Mouse (Mus musculus) cerebellum, adult 2 months (tissue): ENCODE results near the gene H2afj. TPM values are rescaled to one million over a fixed set of nuclear protein-coding genes. Genes with fewer than 3 reads are reported as not detected.

Source experiments
- DNase-seq, 2 experiments: peaks; one replicate each; pipeline ENCODE4 v3.0.0; 2021
- H3K27ac ChIP-seq: fragments of 200-500 bp; 2 replicates; pipeline ENCODE4 v1.5.1; 2012; ENCODE audit warnings: low read length, control low read depth, inconsistent platforms; ENCODE audit not compliant: insufficient read depth
- H3K27me3 ChIP-seq: fragments of 200-500 bp; 2 replicates; pipeline ENCODE4 v1.6.1; 2012; ENCODE audit warnings: inconsistent platforms, mild to moderate bottlenecking, low read length, moderate library complexity; ENCODE audit not compliant: control insufficient read depth, insufficient read depth
- H3K4me1 ChIP-seq: fragments of 200-500 bp; 2 replicates; pipeline ENCODE4 v1.6.1; 2011; ENCODE audit warnings: low read length; ENCODE audit not compliant: control insufficient read depth, insufficient read depth
- H3K4me3 ChIP-seq: fragments of 200-500 bp; replicated peaks from 2 replicates; pipeline ENCODE3; 2011; ENCODE audit warnings: mild to moderate bottlenecking, low read depth, low read length, control low read depth; ENCODE audit not compliant: insufficient read depth
- CTCF ChIP-seq: fragments of 200-500 bp; IDR thresholded peaks from 2 replicates; pipeline ENCODE4 v1.5.1; 2011; ENCODE audit warnings: low read depth, mild to moderate bottlenecking, control low read depth, low read length, moderate library complexity, borderline replicate concordance; ENCODE audit not compliant: insufficient read depth
- POLR2A ChIP-seq: fragments of 200-500 bp; IDR thresholded peaks from 2 replicates; pipeline ENCODE4 v1.6.1; 2011; ENCODE audit warnings: low read length, control low read depth, borderline replicate concordance; ENCODE audit not compliant: insufficient read depth
- WGBS: fragments of 180-500 bp; shearing (Covaris S2); methylation state at CpG from one replicate; pipeline ENCODE4 v1.1.7; 2018; 5-methylcytosine and 5-hydroxymethylcytosine counted together
- polyA plus RNA-seq: library from polyadenylated mRNA; depleted of rRNA; stranded (reverse); fragments of >200 nt; gene quantifications from 2 replicates; pipeline ENCODE4 v1.2.3, GENCODE M21; 2012

H2afj gene
- polyA plus RNA-seq, 1 experiment: 88.9 TPM

DNA sequence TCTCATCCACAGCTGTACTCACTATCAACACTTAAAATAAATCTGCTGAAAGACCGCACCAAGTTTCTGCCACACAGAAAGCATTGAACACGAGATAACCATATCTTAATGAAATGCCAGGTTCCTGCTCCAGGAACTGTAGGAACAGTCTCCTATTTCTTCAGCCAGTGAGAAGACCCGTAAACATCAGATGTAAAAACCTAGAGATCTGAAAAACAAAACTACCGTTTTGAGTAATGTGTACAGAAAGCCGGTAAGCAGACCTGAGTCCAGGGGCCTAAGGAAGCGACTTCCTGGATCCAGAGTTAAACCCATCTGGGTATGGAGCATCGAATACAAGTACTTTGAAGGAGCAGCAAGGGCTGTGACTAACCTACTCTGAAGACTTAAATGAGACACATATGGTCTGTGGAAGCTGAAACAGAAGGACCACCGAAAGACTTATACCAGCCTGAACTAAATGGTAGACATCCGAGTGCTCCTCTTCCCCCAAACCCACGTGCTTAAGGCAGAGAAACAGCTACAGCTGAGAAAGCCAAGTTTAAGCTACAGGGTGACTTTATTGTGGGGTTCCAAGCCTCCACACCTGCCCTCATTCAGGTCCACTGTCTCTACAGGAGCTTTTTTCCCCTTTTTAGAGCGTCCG, 4.8 kb upstream of the H2afj start:
- 19% methylated on average over 12 of the region's 12 CpGs for WGBS
- no peak for DNase-seq
- Histone ChIP-seq H3K27me3 (no peaks in the 10 kb centered on the region), H3K4me3 (peak overlapping the region; percentile 80), H3K27ac (peak overlapping the region; percentile 23; the same call in 1 of the 2 replicates), H3K4me1 (no peaks in the 10 kb centered on the region)
- TF ChIP-seq POLR2A: no peak
- TF ChIP-seq CTCF: no peak

DNA sequence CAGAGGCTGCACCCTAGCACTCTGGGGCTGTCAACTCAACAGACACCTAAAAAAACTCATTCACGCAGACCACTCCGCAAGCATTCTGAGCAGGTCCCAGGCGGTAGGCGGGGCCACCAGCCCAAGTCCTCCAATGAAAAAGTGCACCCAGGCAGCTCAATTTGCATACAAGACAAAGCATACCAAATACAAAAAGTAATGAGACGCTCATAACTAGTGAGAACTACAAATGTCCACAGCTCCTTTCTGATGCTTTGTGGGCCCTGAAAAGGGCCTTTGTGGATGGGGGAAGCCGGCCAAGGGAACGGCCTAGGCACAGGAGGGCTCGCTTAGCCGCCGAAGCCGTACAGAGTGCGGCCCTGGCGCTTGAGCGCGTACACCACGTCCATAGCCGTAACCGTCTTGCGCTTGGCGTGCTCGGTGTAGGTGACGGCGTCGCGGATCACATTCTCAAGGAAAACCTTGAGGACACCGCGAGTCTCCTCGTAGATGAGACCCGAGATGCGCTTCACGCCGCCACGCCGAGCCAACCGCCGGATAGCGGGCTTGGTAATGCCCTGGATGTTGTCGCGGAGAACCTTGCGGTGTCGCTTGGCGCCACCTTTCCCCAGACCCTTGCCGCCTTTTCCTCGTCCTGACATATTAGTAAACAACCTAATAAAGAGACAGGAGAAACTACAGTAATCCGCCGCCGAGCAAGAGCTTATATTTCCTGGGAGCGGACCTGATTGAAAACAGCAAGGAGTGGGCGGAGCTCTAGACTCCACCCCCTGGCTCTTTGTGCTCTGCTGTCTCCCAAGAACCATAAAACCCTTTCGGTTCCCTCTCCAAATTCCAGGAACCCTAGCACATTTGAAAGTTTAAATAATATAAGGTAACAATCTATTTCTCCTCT, 4.1 kb upstream of the H2afj start, which contains the start of gene Hist4h4:
Hist4h4 (minus strand) TSS at position 677 of the 895 bp plus-strand sequence.
- Histone ChIP-seq H3K27ac (peak within 1 kb of the TSS; percentile 96), H3K4me1 (peaks cover 2% of the 10 kb centered on the region; the same call in 1 of the 2 replicates), H3K4me3 (peak within 1 kb of the TSS; percentile 80), H3K27me3 (no peaks in the 10 kb centered on the region)
- no peak for TF ChIP-seq CTCF
- TF ChIP-seq POLR2A: peak; percentile 98; the same call in 1 of the 2 replicates
- DNase-seq: peak; percentile 95 to 98
- WGBS: under 1% methylated on average over 50 of the region's 50 CpGs

DNA sequence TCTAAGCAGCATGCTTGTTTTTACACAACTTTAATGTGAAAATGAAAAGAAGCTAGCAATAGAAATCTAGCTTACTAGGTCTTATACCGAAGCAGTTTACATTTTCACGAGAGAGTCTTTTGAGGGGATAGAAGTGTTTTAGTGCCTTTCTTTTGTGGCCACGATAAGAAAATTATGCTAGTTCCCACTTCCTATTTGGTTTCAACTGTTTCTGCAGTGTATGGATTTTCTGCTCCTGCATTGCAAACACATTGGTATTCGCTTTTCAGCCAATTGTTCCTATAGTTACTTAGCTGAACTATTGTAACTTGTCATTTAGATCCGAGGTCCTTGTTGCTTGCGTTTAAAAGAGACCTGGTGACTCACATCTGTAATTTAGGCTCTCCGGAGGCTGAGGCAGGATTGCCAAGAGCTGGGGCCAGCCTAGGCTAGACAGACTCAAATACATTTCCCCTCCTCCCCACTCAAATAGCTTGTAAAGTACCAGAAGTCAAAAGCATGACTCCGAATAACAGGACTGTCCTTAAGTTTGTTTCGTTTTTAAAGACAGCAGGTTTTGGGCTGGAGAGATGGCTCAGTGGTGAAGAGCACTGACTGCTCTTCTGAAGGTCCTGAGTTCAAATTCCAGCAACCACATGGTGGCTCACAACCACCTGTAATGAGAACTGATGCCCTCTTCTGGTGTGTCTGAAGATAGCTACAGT, 3.2 kb upstream of the H2afj start:
- H3K27me3 ChIP-seq: no peaks in the 10 kb centered on the region
- 33% methylated on average over 9 of the region's 9 CpGs for WGBS
- no peak overlapping the region; the same call in 1 of the 2 replicates for H3K27ac ChIP-seq
- H3K4me3 ChIP-seq: peak overlapping the region; percentile 16
- H3K4me1 ChIP-seq: peaks cover 8% of the 10 kb centered on the region; the same call in 1 of the 2 replicates
- DNase-seq: no peak
- TF ChIP-seq POLR2A: no peak
- no peak for TF ChIP-seq CTCF

DNA sequence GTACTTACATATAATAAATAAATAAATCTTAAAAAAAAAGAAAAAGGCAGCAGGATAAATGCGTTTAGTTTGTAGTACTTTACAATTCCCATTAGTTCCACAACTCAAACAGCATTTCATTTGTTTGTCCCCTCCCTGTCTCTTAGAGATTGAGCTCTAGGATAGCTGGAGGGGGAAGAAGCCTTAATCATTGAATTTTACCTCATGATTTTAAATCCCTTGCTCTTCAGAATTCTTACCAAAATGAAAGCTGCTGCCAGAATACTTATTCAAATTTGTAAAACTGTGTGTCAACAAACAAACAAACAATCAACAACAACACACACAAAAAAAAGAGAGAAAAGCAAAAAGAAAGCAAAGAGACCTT, 2.7 kb upstream of the H2afj start:
- DNase-seq: no peak
- H3K27ac ChIP-seq: no peak overlapping the region
- TF ChIP-seq CTCF: no peak
- no peak for TF ChIP-seq POLR2A
- H3K27me3 ChIP-seq: no peaks in the 10 kb centered on the region
- WGBS: 89% methylated on average over 1 of the region's 1 CpGs
- H3K4me1 ChIP-seq: peaks cover 8% of the 10 kb centered on the region; the same call in 1 of the 2 replicates
- H3K4me3 ChIP-seq: no peak overlapping the region

DNA sequence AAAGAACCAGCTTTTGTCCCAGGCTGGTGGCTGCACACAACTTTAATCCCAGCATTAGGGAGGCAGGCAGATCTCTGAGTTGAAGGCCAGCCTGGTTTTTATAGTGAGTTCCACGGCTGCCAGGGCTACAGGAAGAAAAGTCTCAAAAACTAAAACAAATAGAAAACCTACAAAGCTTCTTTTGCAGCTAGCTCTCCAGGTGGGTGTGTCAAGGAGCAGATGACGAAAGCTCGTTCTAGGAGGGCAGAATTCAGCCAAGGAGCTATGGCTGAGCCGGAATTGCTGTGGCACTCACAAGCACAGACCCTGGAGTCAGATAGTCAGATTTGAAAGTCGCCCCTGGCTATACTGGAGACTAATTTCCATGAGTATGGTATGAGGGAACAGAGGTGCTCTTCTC, 1.2 kb upstream of the H2afj start:
- Histone ChIP-seq H3K4me3 (no peak overlapping the region), H3K27ac (no peak overlapping the region), H3K27me3 (no peaks in the 10 kb centered on the region), H3K4me1 (peaks cover 8% of the 10 kb centered on the region; the same call in 1 of the 2 replicates)
- no peak for TF ChIP-seq POLR2A
- TF ChIP-seq CTCF: no peak
- WGBS: 82% methylated on average over 5 of the region's 5 CpGs
- no peak for DNase-seq

DNA sequence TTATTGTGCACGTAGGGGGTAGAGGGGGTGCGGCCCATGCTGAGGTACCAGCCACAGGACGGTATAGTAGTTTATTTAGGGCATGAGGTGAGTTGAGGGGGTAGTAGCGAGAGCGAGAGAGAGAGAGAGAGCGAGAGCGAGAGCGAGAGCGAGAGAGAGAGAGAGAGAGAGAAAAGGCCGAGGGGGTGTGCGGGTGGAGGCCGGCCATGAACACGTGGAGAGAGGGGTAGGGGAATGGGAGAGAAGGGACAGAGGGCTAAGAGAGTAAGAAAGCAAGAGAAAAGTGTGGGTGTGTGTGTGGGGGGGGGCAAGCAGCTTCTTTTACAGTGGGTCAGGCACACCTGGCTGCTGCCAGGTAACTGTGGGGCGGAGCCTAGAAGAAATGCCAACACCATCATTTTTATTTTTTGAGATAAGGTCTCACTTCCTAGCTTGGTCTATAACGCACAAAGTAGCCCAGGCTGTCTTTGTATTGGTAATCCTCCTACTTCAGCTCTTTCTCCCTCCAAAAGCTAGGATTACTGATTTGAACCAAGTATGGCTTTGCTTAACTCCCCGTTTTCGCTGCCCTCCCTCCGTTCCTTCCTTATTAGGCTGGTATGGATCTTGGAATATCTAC, 540 bp upstream of the H2afj start:
- H3K4me1 ChIP-seq: peaks cover 8% of the 10 kb centered on the region; the same call in 1 of the 2 replicates
- WGBS: 29% methylated on average over 18 of the region's 18 CpGs
- no peaks in the 10 kb centered on the region for H3K27me3 ChIP-seq
- no peak for DNase-seq
- TF ChIP-seq CTCF: no peak
- TF ChIP-seq POLR2A: no peak
- peak overlapping the region; percentile 53 for H3K4me3 ChIP-seq
- H3K27ac ChIP-seq: peak overlapping the region; percentile 58; the same call in 1 of the 2 replicates

DNA sequence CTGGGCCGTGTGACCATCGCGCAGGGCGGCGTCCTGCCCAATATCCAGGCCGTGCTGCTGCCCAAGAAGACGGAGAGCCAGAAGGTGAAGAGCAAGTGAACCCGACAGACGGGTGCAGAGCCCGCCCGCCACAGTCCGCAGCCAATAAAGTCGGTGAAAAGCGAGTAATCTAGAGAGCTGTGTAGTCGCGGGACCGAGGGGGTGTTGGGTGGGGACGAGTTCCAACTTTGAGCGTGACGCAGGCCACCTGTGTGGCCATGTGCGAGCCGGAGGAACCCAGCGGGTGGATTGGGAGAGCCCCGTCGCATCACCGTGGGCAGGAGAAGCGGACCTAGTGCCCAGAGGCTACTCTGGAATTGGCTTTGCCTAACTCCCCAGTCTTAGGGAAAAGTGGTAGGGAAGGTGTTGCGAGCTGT, 595 bp downstream of the H2afj start:
- no peak for DNase-seq
- Histone ChIP-seq H3K27me3 (no peaks in the 10 kb centered on the region), H3K4me1 (peaks cover 8% of the 10 kb centered on the region; the same call in 1 of the 2 replicates), H3K4me3 (peak overlapping the region; percentile 59), H3K27ac (no peak overlapping the region)
- 1% methylated on average over 28 of the region's 28 CpGs for WGBS
- TF ChIP-seq CTCF: no peak
- no peak for TF ChIP-seq POLR2A
